Mouse (Mus musculus): ENCODE results near the gene Mms22l. TPM values are rescaled to one million over a fixed set of nuclear protein-coding genes. Genes with fewer than 3 reads are reported as not detected.

Mms22l gene
- polyA plus RNA-seq, 1 experiment: 17.3 TPM

DNA sequence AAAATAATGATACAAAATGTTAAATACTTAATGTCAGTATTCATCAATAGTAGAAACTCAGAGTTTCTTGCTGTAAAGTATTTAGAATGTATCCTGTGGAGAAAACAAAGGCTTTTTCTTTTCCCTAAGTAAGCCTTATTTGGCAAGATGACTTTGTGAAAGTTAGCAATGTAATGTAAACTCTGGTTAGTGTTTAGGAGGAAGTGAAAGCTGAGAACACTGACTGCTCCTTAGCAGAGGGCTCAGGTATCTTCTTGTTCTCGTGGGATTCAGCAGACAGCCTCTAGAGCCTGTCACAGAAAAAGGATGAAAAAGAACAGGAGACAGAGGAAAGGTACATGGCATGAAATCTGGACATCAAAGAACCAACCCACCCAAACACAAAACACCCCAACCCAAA, 86.0 kb downstream of the Mms22l start:
- H3K27me3 ChIP-seq (ENCODE audit: control insufficient read depth, insufficient read depth, low read length): no peaks in the 10 kb centered on the region
- DNase-seq: no peak
- no peak overlapping the region for H3K27ac ChIP-seq (ENCODE audit: control insufficient read depth, insufficient read depth, low read length)
- H3K4me1 ChIP-seq (replicated peaks; ENCODE audit: control insufficient read depth, insufficient read depth, low read length): no peaks in the 10 kb centered on the region
- WGBS: 66% methylated on average over 1 of the region's 1 CpGs
- H3K4me3 ChIP-seq (ENCODE audit: control insufficient read depth, insufficient read depth, low read length): no peak overlapping the region
- TF ChIP-seq CTCF (IDR thresholded peaks at IDR 0.05; ENCODE audit: borderline replicate concordance, control insufficient read depth, extremely low read depth, insufficient read depth, low read length, poor library complexity): no peak
- TF ChIP-seq POLR2A (IDR thresholded peaks at IDR 0.05; ENCODE audit: control insufficient read depth, extremely low read depth, insufficient read depth, low read length, poor library complexity): no peak
- peaks cover 6% of the 10 kb centered on the region; the same call in 1 of the 2 replicates for H3K36me3 ChIP-seq (ENCODE audit: control insufficient read depth, insufficient read depth, low read length)

DNA sequence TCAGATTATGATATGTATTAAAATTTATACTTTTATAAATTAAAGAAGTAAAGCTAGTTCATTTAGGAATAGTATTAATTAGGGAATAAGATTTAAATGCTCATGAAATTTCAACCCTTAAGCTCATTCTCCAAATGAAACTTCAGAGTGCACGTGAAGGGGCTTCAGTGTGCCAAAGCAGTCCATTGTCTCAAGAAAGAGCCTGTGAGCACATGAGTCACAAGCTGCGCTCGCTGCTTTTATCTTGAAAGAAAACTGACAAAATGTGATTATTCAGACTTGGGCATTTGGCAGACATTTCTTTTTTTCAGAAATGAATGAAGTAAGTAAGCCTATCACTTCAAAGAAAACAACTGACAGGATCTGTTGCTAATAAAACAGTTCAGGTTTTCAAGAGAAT, 87.7 kb downstream of the Mms22l start:
- no peak for DNase-seq
- peaks cover 6% of the 10 kb centered on the region; the same call in 1 of the 2 replicates for H3K36me3 ChIP-seq (ENCODE audit: control insufficient read depth, insufficient read depth, low read length)
- WGBS: 97% methylated on average over 3 of the region's 3 CpGs
- no peaks in the 10 kb centered on the region for H3K4me1 ChIP-seq (replicated peaks; ENCODE audit: control insufficient read depth, insufficient read depth, low read length)
- TF ChIP-seq CTCF (IDR thresholded peaks at IDR 0.05; ENCODE audit: borderline replicate concordance, control insufficient read depth, extremely low read depth, insufficient read depth, low read length, poor library complexity) (no peak), POLR2A (IDR thresholded peaks at IDR 0.05; ENCODE audit: control insufficient read depth, extremely low read depth, insufficient read depth, low read length, poor library complexity) (no peak)
- H3K4me3 ChIP-seq (ENCODE audit: control insufficient read depth, insufficient read depth, low read length): no peak overlapping the region
- H3K27ac ChIP-seq (ENCODE audit: control insufficient read depth, insufficient read depth, low read length): no peak overlapping the region
- no peaks in the 10 kb centered on the region for H3K27me3 ChIP-seq (ENCODE audit: control insufficient read depth, insufficient read depth, low read length)

DNA sequence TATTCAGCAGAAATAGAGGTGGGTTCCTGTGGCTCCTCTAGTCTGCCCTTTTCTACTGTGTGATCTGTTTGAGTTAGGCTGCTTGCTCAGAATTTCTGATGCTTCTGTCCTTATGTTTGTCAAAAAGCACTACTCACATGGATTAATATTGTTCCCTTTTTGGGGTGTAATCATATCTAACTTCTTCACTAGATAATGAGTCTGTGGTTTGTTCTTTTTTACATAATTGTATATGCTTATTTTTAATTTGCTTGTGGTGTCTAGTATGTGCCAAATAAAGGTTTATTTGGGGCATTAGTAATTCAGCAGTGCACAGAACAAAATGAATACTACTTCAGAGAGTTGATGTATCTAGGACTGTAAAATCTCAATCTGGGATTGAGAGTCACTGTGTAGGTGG, 98.6 kb downstream of the Mms22l start:
- H3K36me3 ChIP-seq (ENCODE audit: control insufficient read depth, insufficient read depth, low read length): peaks cover 15% of the 10 kb centered on the region
- no peak overlapping the region for H3K4me3 ChIP-seq (ENCODE audit: control insufficient read depth, insufficient read depth, low read length)
- H3K27me3 ChIP-seq (ENCODE audit: control insufficient read depth, insufficient read depth, low read length): no peaks in the 10 kb centered on the region
- no peak for DNase-seq
- H3K4me1 ChIP-seq (replicated peaks; ENCODE audit: control insufficient read depth, insufficient read depth, low read length): no peaks in the 10 kb centered on the region
- TF ChIP-seq POLR2A (IDR thresholded peaks at IDR 0.05; ENCODE audit: control insufficient read depth, extremely low read depth, insufficient read depth, low read length, poor library complexity) (no peak), CTCF (IDR thresholded peaks at IDR 0.05; ENCODE audit: borderline replicate concordance, control insufficient read depth, extremely low read depth, insufficient read depth, low read length, poor library complexity) (no peak)
- H3K27ac ChIP-seq (ENCODE audit: control insufficient read depth, insufficient read depth, low read length): no peak overlapping the region

DNA sequence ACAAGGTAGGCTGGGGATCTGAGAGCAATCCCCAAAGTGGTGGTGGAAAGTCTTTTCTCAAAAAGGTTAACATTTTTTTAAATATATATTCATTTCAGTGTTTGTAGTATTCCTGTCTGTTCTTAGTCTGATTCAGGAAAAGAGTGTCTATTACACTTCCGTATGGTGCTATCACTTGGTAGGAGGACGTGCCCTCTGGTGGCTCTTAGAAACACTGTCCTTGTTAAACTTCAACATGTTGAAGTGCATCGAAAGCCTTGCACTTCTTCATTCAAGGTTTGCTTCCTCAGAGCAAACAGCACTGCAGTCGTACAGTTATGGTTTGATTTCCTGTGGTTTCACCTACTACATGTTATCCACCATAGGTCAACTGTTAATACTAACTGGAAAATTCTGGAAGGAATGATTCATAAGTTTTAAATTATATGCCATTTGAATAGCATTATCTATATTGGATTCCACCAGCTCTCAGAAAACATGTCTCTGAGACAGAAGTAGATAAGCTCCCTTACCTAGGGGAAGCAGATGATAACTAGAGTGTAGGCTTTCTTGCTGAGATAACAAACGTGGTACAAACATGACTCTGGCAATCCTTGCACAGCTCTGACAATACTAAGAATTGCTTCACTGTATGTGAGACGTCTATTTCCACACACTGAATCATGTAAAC, 100.8 kb downstream of the Mms22l start:
- no peak for DNase-seq
- peaks cover 20% of the 10 kb centered on the region for H3K36me3 ChIP-seq (ENCODE audit: control insufficient read depth, insufficient read depth, low read length)
- 90% methylated on average over 6 of the region's 6 CpGs for WGBS
- no peak for TF ChIP-seq POLR2A (IDR thresholded peaks at IDR 0.05; ENCODE audit: control insufficient read depth, extremely low read depth, insufficient read depth, low read length, poor library complexity)
- TF ChIP-seq CTCF (IDR thresholded peaks at IDR 0.05; ENCODE audit: borderline replicate concordance, control insufficient read depth, extremely low read depth, insufficient read depth, low read length, poor library complexity): no peak
- H3K27ac ChIP-seq (ENCODE audit: control insufficient read depth, insufficient read depth, low read length): no peak overlapping the region
- no peaks in the 10 kb centered on the region for H3K4me1 ChIP-seq (replicated peaks; ENCODE audit: control insufficient read depth, insufficient read depth, low read length)
- no peaks in the 10 kb centered on the region for H3K27me3 ChIP-seq (ENCODE audit: control insufficient read depth, insufficient read depth, low read length)
- no peak overlapping the region for H3K4me3 ChIP-seq (ENCODE audit: control insufficient read depth, insufficient read depth, low read length)

DNA sequence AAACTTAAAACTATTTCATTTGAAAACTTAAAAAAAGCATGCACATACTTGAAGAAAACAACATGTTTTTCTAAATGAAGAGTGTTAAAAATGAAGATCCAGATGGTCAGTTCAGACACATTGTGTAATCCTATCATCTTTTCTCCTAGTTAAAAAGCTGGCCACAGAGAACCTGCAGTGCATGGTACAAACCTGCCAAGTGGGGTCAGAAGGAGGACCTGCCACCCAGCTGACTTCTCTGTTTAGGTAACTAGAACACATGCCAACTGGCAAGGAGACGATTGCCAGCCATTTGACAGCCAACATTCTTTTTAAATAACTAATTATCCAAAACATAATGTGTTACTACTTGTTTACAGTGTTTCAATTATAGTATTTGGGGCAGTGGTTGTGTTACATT, 102.4 kb downstream of the Mms22l start:
- WGBS: 88% methylated on average over 1 of the region's 1 CpGs
- Histone ChIP-seq H3K27me3 (ENCODE audit: control insufficient read depth, insufficient read depth, low read length) (no peaks in the 10 kb centered on the region), H3K4me1 (replicated peaks; ENCODE audit: control insufficient read depth, insufficient read depth, low read length) (no peaks in the 10 kb centered on the region), H3K27ac (ENCODE audit: control insufficient read depth, insufficient read depth, low read length) (no peak overlapping the region), H3K36me3 (ENCODE audit: control insufficient read depth, insufficient read depth, low read length) (peaks cover 20% of the 10 kb centered on the region), H3K4me3 (ENCODE audit: control insufficient read depth, insufficient read depth, low read length) (no peak overlapping the region)
- no peak for DNase-seq
- no peak for TF ChIP-seq CTCF (IDR thresholded peaks at IDR 0.05; ENCODE audit: borderline replicate concordance, control insufficient read depth, extremely low read depth, insufficient read depth, low read length, poor library complexity)
- no peak for TF ChIP-seq POLR2A (IDR thresholded peaks at IDR 0.05; ENCODE audit: control insufficient read depth, extremely low read depth, insufficient read depth, low read length, poor library complexity)

DNA sequence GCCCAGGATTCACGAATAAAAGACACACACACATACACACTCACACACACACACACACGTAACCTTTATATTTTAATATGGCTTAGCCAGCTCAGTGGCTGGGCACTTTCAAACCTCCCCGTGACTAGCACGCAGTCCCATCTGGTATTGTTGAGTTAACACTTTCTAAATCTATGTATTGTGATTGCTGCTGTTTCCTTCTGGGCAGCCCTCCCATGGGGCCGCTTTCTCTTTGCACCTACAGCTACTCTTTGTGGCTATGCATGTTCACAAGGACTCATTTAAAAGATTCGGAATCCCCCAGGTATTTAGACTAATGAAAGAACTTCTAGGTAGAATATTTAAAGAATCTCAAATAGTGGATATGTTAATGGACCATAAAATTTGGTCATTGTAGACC, 105.5 kb downstream of the Mms22l start:
- Histone ChIP-seq H3K27ac (ENCODE audit: control insufficient read depth, insufficient read depth, low read length) (no peak overlapping the region), H3K36me3 (ENCODE audit: control insufficient read depth, insufficient read depth, low read length) (peaks cover 17% of the 10 kb centered on the region), H3K4me1 (replicated peaks; ENCODE audit: control insufficient read depth, insufficient read depth, low read length) (no peaks in the 10 kb centered on the region), H3K27me3 (ENCODE audit: control insufficient read depth, insufficient read depth, low read length) (no peaks in the 10 kb centered on the region), H3K4me3 (ENCODE audit: control insufficient read depth, insufficient read depth, low read length) (no peak overlapping the region)
- no peak for TF ChIP-seq CTCF (IDR thresholded peaks at IDR 0.05; ENCODE audit: borderline replicate concordance, control insufficient read depth, extremely low read depth, insufficient read depth, low read length, poor library complexity)
- TF ChIP-seq POLR2A (IDR thresholded peaks at IDR 0.05; ENCODE audit: control insufficient read depth, extremely low read depth, insufficient read depth, low read length, poor library complexity): no peak
- WGBS: 95% methylated on average over 6 of the region's 6 CpGs
- DNase-seq: no peak

DNA sequence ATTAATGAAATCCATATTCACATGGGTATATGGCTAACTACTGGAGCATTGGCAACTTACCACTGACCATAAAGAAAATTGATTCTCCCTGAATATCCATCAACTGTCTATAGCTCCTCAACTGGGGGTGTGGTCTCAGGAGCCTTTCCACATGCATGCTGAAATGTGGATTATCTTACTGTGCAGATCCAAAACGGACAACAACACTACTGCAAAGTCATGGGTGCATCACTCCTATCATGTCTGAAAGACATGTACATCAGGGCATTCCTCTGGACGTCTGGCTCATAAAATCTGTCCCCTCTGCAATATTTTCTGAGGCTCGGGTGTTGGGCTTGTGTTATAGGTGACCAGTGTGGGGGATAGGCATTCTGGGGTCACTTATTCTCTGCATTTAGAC, 112.8 kb downstream of the Mms22l start:
- Histone ChIP-seq H3K36me3 (ENCODE audit: control insufficient read depth, insufficient read depth, low read length) (no peaks in the 10 kb centered on the region), H3K4me3 (ENCODE audit: control insufficient read depth, insufficient read depth, low read length) (no peak overlapping the region), H3K4me1 (replicated peaks; ENCODE audit: control insufficient read depth, insufficient read depth, low read length) (no peaks in the 10 kb centered on the region), H3K27ac (ENCODE audit: control insufficient read depth, insufficient read depth, low read length) (no peak overlapping the region), H3K27me3 (ENCODE audit: control insufficient read depth, insufficient read depth, low read length) (no peaks in the 10 kb centered on the region)
- DNase-seq: no peak
- 93% methylated on average over 3 of the region's 3 CpGs for WGBS
- TF ChIP-seq POLR2A (IDR thresholded peaks at IDR 0.05; ENCODE audit: control insufficient read depth, extremely low read depth, insufficient read depth, low read length, poor library complexity) (no peak), CTCF (IDR thresholded peaks at IDR 0.05; ENCODE audit: borderline replicate concordance, control insufficient read depth, extremely low read depth, insufficient read depth, low read length, poor library complexity) (no peak)
